Comparison of ENCODE assay signal across 16 mouse cellular contexts in the genomic region with DNA sequence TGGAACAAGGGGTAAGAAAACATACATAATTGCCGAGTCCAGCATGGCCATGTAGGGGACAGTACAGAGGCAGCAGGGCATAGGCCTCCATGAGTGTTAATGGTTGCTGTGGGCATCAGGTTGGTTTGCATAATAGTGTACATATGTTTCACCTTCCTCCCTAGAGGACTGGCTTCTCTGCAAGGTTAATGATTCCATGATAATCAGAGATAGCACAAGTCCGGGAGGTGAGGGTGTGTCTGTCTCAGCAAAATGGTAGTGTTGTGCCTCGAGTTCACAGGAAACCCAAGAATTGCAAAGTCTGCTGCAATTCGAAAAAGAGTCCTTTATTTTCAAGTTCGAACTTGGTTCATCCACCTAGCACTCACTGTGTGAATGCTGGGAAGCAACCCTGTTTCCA.
"Had no signal": no experiment of that assay in that cellular context is flagged by ENCODE, and none has a peak within 500 bp of the region (broad histone marks: within the 10 kb centered on the region; RNA-seq: fewer than 3 reads in every experiment).

No protein-coding gene starts in this region.

- H3K4me2 ChIP-seq: lung, embryonic 14.5 days; midbrain, embryonic 11.5 days; midbrain, embryonic 13.5 days; midbrain, embryonic 15.5 days; neural tube, embryonic 12.5 days; stomach, embryonic 15.5 days had no signal

- ATAC-seq: midbrain, embryonic 13.5 days; midbrain, embryonic 15.5 days had no signal

- H3K27me3 ChIP-seq: megakaryocyte, embryonic 14.5 days; midbrain, embryonic 13.5 days; midbrain, embryonic 15.5 days; neural tube, embryonic 12.5 days; stomach, embryonic 15.5 days had no signal

- H3K4me3 ChIP-seq: megakaryocyte, embryonic 14.5 days; midbrain, embryonic 13.5 days; midbrain, embryonic 15.5 days; neural tube, embryonic 12.5 days; stomach, embryonic 15.5 days had no signal

- H3K36me3 ChIP-seq: midbrain, embryonic 13.5 days; midbrain, embryonic 15.5 days; neural tube, embryonic 12.5 days; stomach, embryonic 15.5 days had no signal

- H3K9ac ChIP-seq: lung, embryonic 14.5 days; midbrain, embryonic 13.5 days; midbrain, embryonic 15.5 days; neural tube, embryonic 12.5 days; stomach, embryonic 15.5 days had no signal

- H3K9me3 ChIP-seq: midbrain, embryonic 13.5 days; midbrain, embryonic 15.5 days; neural tube, embryonic 12.5 days; stomach, embryonic 15.5 days had no signal

- H3K27ac ChIP-seq: macrophage; midbrain, embryonic 13.5 days; midbrain, embryonic 15.5 days; neural tube, embryonic 12.5 days; stomach, embryonic 15.5 days; stomach, postnatal 0 days had no signal

- DNase-seq: lung, adult 18-20 months; lung, embryonic 14.5 days; lung, postnatal 10 days; lung, postnatal 36 days; right cerebral cortex, postnatal 14 days; thymus, adult 2 months; thymus, postnatal 25 days; thymus, postnatal 4 days had no signal
